Mouse (Mus musculus) T-helper 1 cell (primary cell): ENCODE measurements around the gene Dmbx1.

Experiments used
- in situ Hi-C: fragments of 300-600 bp; cut with MboI, MseI; formaldehyde crosslinking; loops from one replicate; pipeline ENCODE4 v1.15.1; 2025; ENCODE audit warnings: high pct_unique_total_duplicates

Gene Dmbx1

GRCm38 (mm10) chr4:115941242-115941820, 1.6 kb upstream of the Dmbx1 start:
- in situ Hi-C loops: loop anchor here (25.0 kb wide), 1 partner anchor 879 kb away; the partner anchor contains the start of gene Tal1

- in situ Hi-C loops: loop anchor here (25.0 kb wide), 1 partner anchor 878 kb away; the partner anchor contains the start of gene Tal1
Observed at GRCm38 (mm10) chr4:115940681-115941080, 955 bp upstream of the Dmbx1 start.

GRCm38 (mm10) chr4:115938276-115939160, 1.2 kb downstream of the Dmbx1 start:
- in situ Hi-C loops: loop anchor here (5.0 to 25.0 kb wide), 2 partner anchors 44 to 876 kb away; partner anchors contain the start of gene Tal1

GRCm38 (mm10) chr4:115937061-115937976, 2.4 kb downstream of the Dmbx1 start:
- in situ Hi-C loops: loop anchor here (5.0 to 25.0 kb wide), 2 partner anchors 45 to 875 kb away; partner anchors contain the start of gene Tal1

GRCm38 (mm10) chr4:115936646-115937045, 3.1 kb downstream of the Dmbx1 start:
- in situ Hi-C loops: loop anchor here (5.0 to 25.0 kb wide), 2 partner anchors 46 to 874 kb away; partner anchors contain the start of gene Tal1

- in situ Hi-C loops: loop anchor here (5.0 to 25.0 kb wide), 2 partner anchors 46 to 874 kb away; partner anchors contain the start of gene Tal1
Observed at GRCm38 (mm10) chr4:115935835-115936581, 3.7 kb downstream of the Dmbx1 start.

GRCm38 (mm10) chr4:115931556-115932088, 8.1 kb downstream of the Dmbx1 start:
- in situ Hi-C loops: loop anchor here (25.0 kb wide), 1 partner anchor 869 kb away; the partner anchor contains the start of gene Tal1

- in situ Hi-C loops: loop anchor here (25.0 kb wide), 1 partner anchor 865 kb away; the partner anchor contains the start of gene Tal1
Observed at GRCm38 (mm10) chr4:115927637-115928036, 12.1 kb downstream of the Dmbx1 start.

- in situ Hi-C loops: no loop called here
Observed at GRCm38 (mm10) chr4:115923262-115923880, 16.4 kb downstream of the Dmbx1 start.

GRCm38 (mm10) chr4:115922688-115923087, 17.0 kb downstream of the Dmbx1 start:
- in situ Hi-C loops: no loop called here

- in situ Hi-C loops: no loop called here
Observed at GRCm38 (mm10) chr4:115919911-115920310, 19.8 kb downstream of the Dmbx1 start.

- in situ Hi-C loops: no loop called here
Observed at GRCm38 (mm10) chr4:115911586-115911985, 28.1 kb downstream of the Dmbx1 start.

GRCm38 (mm10) chr4:115908641-115909040, 31.1 kb downstream of the Dmbx1 start:
- in situ Hi-C loops: loop anchor here (10.0 kb wide), 1 partner anchor 174 kb away; the partner anchor contains the start of gene Efcab14

- in situ Hi-C loops: loop anchor here (10.0 kb wide), 1 partner anchor 173 kb away; the partner anchor contains the start of gene Efcab14
Observed at GRCm38 (mm10) chr4:115907994-115908393, 31.7 kb downstream of the Dmbx1 start.

GRCm38 (mm10) chr4:115906791-115907190, 32.9 kb downstream of the Dmbx1 start:
- in situ Hi-C loops: loop anchor here (10.0 kb wide), 1 partner anchor 172 kb away; the partner anchor contains the start of gene Efcab14

- in situ Hi-C loops: loop anchor here (10.0 kb wide), 1 partner anchor 171 kb away; the partner anchor contains the start of gene Efcab14
Observed at GRCm38 (mm10) chr4:115905701-115906100, 34.0 kb downstream of the Dmbx1 start.

GRCm38 (mm10) chr4:115904375-115904774, 35.4 kb downstream of the Dmbx1 start:
- in situ Hi-C loops: loop anchor here (5.0 to 10.0 kb wide), 2 partner anchors 83 to 170 kb away; partner anchors contain the start of gene Efcab14

- in situ Hi-C loops: loop anchor here (5.0 to 10.0 kb wide), 2 partner anchors 84 to 168 kb away; partner anchors contain the start of gene Efcab14
Observed at GRCm38 (mm10) chr4:115902816-115903215, 36.9 kb downstream of the Dmbx1 start.
